Mouse (Mus musculus) T-cell, adult 2 months (primary cell): ENCODE measurements around the gene Immp2l.

ENCODE experiments used
- DNase-seq: peaks from one replicate; pipeline ENCODE4 v3.0.0; 2022; ENCODE audit warnings: low spot score

Gene Immp2l

DNA sequence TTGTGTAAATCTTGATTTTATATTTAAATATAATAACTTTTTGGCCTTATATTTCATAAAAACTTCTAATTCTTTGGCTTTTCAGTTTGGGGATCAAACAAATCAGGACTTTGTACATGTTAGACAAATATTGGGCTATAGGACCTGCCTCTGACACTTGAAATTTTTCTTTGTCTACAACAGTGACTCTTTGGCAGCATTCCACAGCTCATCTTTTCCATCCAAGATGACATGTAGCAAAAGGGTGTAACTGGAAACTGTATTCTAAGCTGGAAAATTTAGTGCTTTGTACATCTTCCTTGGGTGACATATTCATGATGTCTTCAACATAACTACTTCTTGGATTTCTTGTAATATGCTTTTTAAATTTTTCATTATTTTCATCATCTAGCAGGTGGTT, 404.9 kb downstream of the Immp2l start:
- no peak for DNase-seq

DNA sequence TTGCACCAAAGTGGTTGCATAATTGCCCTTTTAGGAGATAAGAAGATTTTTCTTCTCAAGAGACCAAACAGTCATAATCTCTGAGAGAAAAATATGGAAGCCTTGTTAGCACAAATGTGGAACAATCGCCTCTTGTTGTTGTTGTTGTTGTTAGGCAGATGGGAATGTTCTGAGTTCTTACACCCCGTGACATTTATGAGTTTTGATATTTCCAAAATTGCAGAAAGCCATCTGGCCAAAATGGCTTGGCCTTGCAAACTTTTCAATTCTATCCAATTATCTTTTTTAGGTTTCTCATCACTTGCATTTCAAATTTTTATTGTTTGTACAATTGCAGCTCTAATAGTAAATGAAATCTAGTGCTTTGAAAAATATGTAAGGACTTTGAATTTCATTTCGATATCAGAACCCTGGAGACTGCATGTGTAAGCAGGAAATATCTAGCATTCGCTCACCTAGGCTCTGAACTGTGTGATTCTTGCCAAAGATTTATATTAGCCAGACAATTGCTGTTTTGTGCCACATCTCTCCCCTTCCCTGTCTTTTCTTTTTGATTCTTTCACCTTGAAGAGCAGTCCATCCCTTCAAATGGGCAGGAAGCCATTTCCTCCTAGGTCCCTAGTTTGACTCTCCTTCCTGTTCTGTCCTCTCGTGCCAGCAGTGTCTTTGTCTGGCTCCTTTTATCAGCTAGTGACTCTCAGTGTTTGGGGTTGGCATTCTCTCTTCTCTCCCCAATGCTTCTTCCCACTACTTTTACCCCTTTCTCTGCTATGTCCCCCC, 412.5 kb downstream of the Immp2l start:
- DNase-seq, result no peak

- no peak for DNase-seq
Observed at GRCm38 (mm10) chr12:41438446-41438845, 414.6 kb downstream of the Immp2l start.

DNA sequence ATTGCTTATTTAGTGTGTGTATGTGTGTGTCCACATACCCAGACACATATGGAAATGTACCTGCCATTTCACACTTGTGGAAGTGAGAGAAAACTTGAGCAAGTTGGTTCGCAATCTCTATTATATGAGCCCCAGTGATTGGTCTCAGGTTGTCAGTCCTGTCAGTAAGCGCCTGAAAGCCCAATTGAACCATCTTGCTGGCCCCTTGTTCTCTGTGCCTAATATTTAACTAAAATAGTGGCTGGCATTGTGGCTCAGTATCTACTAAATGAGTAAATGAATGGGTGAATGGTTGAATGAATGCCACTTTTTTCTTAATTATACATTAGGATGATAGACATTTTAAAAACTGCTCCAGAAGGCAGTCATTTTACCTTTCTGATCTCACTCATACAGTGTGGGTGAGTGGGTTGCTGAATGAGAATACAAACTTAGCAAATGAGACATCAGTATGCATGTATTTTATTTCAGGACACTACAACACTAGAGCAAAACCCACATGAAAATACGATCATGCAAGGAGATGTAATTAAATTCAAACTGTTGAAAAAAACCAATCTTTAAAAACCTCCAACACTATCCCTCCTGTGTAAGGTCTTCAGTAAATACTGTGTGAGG, 444.6 kb downstream of the Immp2l start:
- DNase-seq, result no peak

DNA sequence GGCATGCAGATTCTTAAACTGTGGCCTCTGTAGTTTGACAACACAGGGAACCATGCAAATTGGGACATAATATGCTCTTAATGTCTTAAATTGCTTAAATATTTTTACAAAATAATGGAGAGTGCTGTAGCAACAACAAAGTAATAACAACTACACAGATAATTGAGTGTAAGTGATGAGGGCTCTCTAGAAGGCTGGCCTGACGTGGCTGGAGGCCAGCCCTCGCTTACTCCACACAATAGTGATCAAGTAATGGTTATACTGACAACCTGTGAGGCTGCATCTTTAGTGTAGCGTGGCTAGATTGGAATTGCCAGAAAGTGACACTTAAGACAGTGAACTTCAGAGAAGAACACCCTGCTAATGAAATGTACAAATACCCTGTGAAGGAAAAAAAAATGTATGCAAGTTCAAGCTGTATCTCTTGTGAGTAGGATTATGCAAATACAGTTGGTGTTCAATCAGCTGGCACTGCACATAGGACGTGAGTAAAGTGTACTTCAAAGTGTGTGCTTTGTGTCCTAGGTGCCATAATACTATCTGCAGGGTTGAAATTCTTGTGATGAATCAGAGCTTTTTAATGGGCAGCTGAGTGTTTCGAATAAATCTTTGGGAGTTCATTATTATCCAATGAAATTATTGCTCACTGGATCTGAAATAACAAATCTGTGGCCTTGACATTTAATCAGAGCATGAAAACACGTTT, 445.4 kb downstream of the Immp2l start:
- no peak for DNase-seq

- no peak for DNase-seq
Observed at GRCm38 (mm10) chr12:41481486-41481885, 457.6 kb downstream of the Immp2l start.

DNA sequence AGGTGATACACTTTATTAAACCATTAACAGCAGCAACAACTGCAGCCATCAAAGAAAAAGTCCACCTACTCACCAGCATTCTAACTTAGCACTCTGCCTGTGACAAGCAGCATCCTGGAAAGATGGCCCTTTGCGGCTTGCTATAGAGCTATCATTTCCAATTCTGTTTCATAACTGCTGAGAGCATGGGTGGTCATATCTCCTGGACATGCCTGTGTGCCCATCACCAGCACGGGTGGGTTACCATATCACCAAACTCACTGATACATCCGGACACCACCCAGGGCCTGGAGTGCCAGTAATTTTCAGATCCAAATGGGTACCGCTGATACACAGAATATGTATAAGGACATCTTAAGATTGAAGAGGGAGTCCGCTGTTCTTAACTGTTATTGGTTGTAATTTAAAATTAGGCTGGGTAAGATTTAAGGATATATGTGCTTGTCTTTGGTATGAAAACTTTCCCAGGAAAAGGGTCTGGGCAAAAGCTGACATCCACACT, 459.3 kb downstream of the Immp2l start:
- DNase-seq, result no peak

DNA sequence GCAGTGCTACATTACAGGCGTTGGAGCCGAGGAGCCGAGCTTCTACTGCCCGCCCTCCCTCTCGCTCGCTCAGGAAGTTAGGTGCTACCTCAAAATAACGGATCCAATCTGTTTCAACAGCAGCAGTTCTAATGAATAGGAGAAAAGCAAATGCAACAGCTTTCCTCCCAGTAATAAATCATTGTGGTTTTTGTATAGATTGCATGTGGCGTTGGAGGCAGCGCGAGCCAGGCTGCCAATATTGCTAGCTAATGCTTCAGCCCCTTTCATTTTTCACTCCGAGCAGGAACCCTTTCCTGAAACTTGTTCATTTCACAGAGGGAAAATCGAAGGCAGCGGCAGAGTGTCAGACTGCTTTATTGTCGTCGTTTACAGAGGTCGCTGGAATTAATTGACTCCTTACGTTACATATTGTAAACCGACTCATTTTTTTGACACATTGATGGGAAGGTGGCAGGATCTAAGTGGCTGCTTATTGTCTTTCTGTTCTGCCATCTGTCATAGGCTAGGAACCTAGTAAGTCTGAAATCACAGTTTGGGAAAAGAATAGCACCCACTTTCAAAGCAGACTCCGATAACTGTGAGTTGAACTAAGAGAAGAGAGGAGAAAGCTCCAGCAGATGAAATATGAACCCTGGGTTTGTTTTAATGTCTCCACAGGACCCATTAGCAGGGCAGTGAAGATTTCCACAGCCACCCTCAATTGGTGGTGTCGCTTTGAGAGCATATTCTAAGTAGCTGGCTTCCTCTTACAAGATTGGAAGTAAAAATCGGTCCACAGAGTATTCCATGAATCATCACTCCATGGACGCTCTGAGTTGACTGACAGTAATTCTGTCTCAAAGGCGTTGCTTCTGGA, 459.9 kb downstream of the Immp2l start:
- no peak for DNase-seq

DNA sequence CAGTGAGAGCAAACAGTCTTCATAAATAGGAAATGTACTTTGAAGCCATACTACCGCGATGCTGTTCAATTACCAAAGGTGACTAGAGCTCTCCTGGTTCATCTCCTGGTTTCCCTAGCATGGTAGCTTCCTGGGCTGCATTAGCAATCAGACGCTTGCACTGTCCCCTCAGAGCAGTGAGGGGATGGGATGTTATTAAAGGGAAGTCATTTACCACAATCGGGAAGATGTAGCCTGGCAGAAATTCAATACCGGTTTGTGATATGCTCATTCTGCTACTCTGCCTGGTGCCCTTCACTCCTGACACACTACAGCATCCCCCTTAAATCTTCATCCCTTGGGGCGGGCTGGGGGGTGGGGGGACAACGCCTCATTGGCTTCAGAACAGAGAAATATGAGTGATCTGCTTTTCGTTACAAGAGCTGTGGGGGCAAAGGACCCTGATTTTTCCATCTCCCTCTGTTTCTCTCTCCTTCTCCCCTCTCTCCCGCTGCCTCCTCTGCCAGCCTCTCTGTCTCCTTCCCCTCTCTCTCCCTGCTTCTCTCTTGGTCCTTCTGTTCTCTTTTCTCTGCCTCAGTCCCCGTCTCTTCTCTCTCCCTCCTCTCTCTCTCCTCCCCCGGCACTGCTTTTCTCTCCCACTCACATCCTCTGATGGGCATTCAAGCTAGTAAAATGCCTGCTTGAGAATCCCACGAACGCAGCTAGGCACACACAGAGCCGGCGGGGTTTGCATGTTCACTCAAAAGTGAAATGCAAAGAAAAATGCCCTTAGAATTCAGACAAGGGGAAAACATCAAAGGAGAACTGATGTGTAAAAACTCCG, 461.0 kb downstream of the Immp2l start:
- no peak for DNase-seq

DNA sequence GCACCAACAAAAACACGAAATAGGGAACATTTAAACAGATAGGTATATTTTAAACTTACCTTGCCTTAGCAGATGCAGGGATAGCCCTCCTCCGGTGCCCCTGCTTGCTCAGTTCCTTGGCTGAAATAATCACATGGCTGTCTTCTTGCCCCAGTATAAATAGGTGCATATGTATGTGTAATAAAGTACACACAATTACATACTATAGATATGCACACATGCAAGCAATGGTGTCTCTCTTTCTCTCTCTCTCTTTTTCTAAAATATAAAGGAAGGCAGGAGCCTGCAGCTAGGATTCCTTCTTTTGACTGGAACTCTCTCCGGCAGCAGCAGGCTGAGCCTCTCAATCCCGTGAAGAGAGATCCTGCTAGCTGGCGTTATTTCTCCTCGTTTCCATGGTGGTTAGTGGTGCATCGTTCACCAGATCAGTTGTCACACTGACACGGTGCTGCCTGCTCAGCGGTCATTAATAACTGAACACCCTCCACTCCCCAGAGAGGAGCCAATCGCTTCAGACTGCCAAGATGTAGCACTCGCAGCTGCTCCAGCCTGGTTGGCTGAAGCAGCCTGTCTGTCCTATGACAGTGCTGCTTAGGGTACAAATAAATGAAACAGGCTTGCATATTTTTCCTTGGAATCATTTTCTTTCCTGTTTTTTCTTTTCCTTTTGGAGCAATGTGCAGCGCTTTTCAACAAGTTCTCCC, 461.8 kb downstream of the Immp2l start:
- DNase-seq, result no peak

GRCm38 (mm10) chr12:41486331-41486730, 462.4 kb downstream of the Immp2l start, which contains the start of gene Lrrn3:
Gene Lrrn3, minus strand, starts transcription at chr12:41486431.
- DNase-seq, result no peak

- DNase-seq, result peak; percentile 9
Observed at GRCm38 (mm10) chr12:41487005-41487404, 463.1 kb downstream of the Immp2l start.

DNA sequence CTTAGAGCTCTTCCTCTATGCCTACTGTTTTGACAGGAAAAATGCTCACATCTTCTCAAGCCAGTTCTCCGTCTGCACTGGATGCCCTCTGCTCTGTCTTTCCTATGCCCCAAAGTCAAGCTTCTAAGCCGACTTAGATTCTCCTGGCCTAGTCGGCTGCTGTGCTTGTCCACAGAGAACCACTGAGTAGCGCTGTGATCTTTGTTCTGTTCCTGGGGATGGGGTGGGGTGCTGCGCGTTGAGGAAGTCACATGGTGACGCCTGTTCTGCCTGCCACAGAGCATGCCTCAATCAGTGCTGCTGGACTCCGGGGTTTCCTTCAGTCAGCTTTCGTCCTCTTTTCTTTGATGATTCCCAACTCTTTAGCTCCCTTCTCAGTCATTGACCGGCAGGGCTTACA, 470.7 kb downstream of the Immp2l start:
- peak; percentile 42 for DNase-seq

DNA sequence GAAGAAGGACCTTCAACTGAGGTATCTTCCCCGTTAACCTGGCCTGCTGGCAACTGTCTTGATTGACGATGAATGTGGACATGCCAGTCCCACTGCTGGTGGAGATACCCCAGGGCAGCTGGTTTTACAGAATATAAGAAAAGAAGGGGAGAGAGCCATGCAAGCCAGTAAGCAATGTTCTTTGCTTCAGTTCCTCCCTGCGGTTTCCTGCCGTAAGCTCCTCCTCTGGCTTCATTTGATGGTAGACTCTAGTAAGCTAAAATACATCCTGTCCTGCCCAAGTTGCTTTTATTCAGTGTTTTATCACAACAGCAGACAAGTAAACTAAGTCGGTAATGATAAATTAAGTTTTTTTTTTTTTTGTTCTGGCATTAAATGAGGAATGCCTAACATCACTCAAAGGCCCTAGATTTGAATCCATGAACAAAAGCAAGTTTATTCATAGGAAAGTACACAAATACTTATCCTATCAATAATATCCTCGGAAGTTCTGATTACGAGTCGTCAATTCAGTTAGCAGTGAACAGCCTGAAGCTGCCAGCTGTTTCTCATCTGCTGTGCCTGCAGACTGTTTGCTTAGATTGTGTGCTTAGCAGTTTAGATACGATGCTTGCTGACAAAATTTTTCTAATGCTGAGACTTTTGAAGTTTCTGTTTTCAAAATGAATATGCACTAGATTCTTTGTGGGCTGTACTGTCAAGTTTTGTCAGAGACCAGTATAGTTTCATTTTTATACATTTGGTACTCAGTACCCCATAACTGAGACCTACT, 476.3 kb downstream of the Immp2l start:
- peak; percentile 28 for DNase-seq

DNA sequence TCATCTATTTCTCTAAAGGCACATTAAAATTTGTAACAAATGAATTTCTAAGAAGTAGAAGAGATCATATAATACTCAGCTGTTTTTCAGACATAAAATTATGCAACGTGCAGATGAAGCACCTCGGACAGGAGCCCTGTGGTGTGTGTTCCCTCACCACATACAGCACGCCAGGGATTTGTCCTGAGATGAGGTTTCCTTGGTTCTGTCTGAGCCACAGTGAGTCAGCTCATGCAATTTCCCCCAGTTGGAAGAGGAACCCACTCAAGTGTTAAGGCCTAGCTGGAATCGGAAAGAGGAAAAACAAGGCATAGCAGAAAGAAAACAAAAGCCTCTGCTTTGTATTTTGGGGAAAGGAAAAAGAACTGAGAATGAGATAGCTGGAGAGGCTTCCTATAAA, 484.7 kb downstream of the Immp2l start:
- no peak for DNase-seq

DNA sequence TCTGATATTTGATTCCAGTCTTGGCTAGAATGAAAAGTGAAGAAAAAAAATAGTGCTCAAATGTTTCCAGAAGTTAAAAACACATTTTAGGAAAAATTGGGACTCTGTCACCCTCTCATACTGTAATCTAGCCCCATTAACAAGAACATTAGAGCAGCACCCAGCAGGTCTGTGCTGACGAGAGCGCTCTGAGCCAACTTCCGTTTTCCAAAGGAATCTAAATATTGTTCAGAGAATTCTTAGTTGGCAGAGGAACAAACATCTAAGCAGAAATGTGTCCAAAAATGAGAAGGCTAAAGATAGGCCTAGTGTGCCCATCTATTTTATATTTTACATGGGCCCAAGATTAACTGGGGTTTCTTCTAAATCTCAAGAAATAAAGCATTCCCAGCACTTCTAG, 486.7 kb downstream of the Immp2l start:
- DNase-seq, result no peak

- DNase-seq, result no peak
Observed at GRCm38 (mm10) chr12:41518897-41519296, 495.0 kb downstream of the Immp2l start.

- DNase-seq, result no peak
Observed at GRCm38 (mm10) chr12:41520326-41520725, 496.4 kb downstream of the Immp2l start.

DNA sequence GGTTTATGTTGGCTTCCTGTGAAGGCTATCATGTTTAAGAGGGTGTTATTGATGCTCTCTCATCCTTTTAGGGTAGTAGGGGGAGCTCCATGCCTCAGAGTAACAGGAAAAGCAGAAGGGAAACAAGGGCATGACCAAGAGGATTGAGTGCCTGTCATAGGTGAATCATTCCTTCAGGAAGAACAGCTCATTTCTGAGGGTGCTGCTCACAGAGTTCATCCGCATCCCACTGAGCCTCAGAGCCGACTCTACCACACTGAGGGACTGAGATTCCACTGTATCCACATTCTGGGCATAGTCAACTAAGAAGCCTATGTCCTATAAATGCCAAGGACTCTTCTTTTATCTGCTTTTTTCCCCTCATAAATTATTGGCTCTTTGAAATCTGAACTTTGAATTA, 497.8 kb downstream of the Immp2l start:
- no peak for DNase-seq

DNA sequence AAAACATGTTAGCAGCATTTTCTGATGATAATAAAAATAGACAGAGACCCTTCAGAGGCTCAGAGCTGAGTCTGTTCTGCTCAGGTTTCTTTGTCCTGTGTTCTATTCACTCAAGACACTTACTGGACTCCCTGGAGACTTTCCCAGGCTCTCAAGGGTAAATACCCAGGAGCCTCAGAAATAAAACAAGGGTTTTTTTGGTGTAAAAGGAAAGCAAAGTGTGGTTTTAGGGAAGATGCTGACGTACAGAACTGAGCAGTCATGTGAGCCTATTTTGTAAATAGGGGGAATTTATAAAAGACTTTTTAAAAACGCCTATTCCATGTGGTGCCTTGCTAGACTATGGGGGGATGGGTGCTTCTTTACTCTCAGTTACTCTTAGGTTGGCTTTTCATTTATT, 502.8 kb downstream of the Immp2l start:
- no peak for DNase-seq
